Mouse (Mus musculus) embryonic facial prominence, embryonic 14.5 days (tissue): ENCODE results near the gene Klk1b16. TPM values are rescaled to one million over a fixed set of nuclear protein-coding genes. Genes with fewer than 3 reads are reported as not detected.
"Not testable (repeated sequence)": the region's sequence is repeated elsewhere in the genome, so short reads cannot be mapped to it uniquely, and the experiment has no call there.

ENCODE experiments used
- ATAC-seq: fragments of 200-750 bp; cut with Nextera tagmentation; 2 replicates; pipeline ENCODE4 v1.8.0; 2017; ENCODE audit warnings: low read depth, moderate number of reproducible peaks, moderate TSS enrichment
- DNase-seq: peaks from one replicate; pipeline ENCODE4 v3.0.0-alpha.2; 2015; ENCODE audit warnings: low spot score
- H3K27ac ChIP-seq: fragments of 300-500 bp; sonication (generic); replicated peaks from 2 replicates; pipeline ENCODE4 v1.5.1; 2014; ENCODE audit warnings: low read depth, mild to moderate bottlenecking, low read length, moderate library complexity
- H3K27me3 ChIP-seq: fragments of 300-500 bp; sonication (generic); replicated peaks from 2 replicates; pipeline ENCODE4 v1.6.1; 2014; ENCODE audit warnings: low read length; ENCODE audit not compliant: control insufficient read depth, insufficient read depth
- H3K36me3 ChIP-seq: fragments of 300-500 bp; sonication (generic); 2 replicates; pipeline ENCODE4 v1.6.1; 2014; ENCODE audit warnings: low read length, mixed read lengths; ENCODE audit not compliant: control insufficient read depth, insufficient read depth
- H3K4me1 ChIP-seq: fragments of 300-500 bp; sonication (generic); 2 replicates; pipeline ENCODE4 v1.6.1; 2014; ENCODE audit warnings: antibody characterized with exemption, low read length; ENCODE audit not compliant: control insufficient read depth, insufficient read depth
- H3K4me2 ChIP-seq: fragments of 300-500 bp; sonication (generic); 2 replicates; pipeline ENCODE4 v1.6.1; 2014; ENCODE audit warnings: low read depth, mild to moderate bottlenecking, low read length, moderate library complexity, mixed read lengths
- H3K4me3 ChIP-seq: fragments of 300-500 bp; sonication (generic); 2 replicates; pipeline ENCODE4 v1.5.1; 2014; ENCODE audit warnings: low read depth, mild to moderate bottlenecking, low read length
- H3K9ac ChIP-seq: fragments of 300-500 bp; sonication (generic); 2 replicates; pipeline ENCODE4 v1.6.1; 2014; ENCODE audit warnings: low read depth, mild to moderate bottlenecking, low read length, moderate library complexity, mixed read lengths
- H3K9me3 ChIP-seq: fragments of 300-500 bp; sonication (generic); 2 replicates; pipeline ENCODE4 v1.6.1; 2016; ENCODE audit warnings: low read length; ENCODE audit not compliant: control insufficient read depth
- WGBS: fragments of 180-500 bp; shearing (Covaris S2); extraction: QIAGEN DNeasy Blood & Tissue Kit; methylation state at CpG from one replicate; pipeline ENCODE4 v1.1.7; 2014; 5-methylcytosine and 5-hydroxymethylcytosine counted together
- polyA plus RNA-seq: library from polyadenylated mRNA; unstranded; fragments of >200 nt; fragmentation: Nextera tagmentation; extraction: Ambion mirVana; gene quantifications from 2 replicates; pipeline ENCODE4 v1.2.1, GENCODE M21; 2014

The Klk1b16 gene
- not detected in 2 replicates for polyA plus RNA-seq

DNA sequence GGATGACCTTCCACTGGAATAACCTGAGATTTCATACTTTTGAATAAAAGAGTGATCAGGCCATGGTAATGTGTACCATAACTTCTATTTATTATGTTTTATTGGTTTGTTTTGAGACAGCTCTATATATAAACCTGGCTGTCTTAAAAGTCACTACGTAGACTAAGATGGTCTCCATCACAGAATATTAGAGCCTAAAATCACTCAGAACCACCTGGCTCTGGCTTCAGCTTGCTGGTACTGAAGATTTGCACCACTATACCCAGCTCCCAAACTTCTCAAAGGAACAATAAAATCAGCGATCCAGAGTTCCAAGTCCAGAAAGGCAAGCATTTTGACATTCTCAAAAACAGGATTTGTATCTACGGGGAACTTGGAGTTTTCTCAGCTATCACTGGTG is at the start of gene Klk1b16:
Klk1b16 (plus strand) TSS at position 301 of the 400 bp plus-strand sequence.
- no peak within 1 kb of the TSS for H3K4me2 ChIP-seq
- DNase-seq (no peak), ATAC-seq (no peak)
- WGBS: 92% methylated on average over 3 of the region's 3 CpGs
- H3K36me3 ChIP-seq: no peaks in the 10 kb centered on the region
- H3K9me3 ChIP-seq: no peaks in the 10 kb centered on the region
- H3K4me3 ChIP-seq: no peak within 1 kb of the TSS
- no peaks in the 10 kb centered on the region for H3K4me1 ChIP-seq
- H3K9ac ChIP-seq: no peak within 1 kb of the TSS
- no peaks in the 10 kb centered on the region for H3K27me3 ChIP-seq
- H3K27ac ChIP-seq: no peak within 1 kb of the TSS

GRCm38 (mm10) chr7:44096111-44096510 is 40.5 kb upstream of the Klk1b16 start:
- no peak for DNase-seq
- ATAC-seq: no peak
- H3K4me3 ChIP-seq: no peak overlapping the region
- no peaks in the 10 kb centered on the region for H3K9me3 ChIP-seq
- H3K27ac ChIP-seq: no peak overlapping the region
- H3K4me1 ChIP-seq: no peaks in the 10 kb centered on the region
- 81% methylated on average over 1 of the region's 1 CpGs for WGBS
- no peaks in the 10 kb centered on the region for H3K27me3 ChIP-seq
- H3K36me3 ChIP-seq: no peaks in the 10 kb centered on the region
- no peak overlapping the region for H3K9ac ChIP-seq
- no peak overlapping the region for H3K4me2 ChIP-seq

DNA sequence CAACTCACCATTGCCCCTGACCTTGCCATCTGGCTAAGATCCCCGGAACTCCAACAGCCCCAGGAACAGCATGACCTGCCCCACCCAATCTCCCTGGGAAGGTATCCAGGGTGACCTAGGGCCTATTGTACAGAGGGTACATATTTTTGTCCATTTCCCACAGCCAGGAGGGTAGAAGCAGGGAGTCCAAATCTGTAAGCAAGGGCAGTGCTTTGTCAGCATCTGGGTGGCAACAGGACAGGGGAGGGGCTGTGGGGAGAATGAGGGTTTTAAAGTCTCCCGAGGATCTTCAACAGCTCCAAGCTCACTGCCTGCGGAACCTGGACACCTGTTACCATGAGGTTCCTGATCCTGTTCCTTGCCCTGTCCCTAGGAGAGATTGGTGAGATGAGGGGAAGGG is 34.5 kb upstream of the Klk1b16 start, which contains the start of gene Klk1b21:
Klk1b21 (plus strand) TSS at position 301 of the 400 bp plus-strand sequence.
- not testable (repeated sequence) for H3K27me3 ChIP-seq, H3K4me2 ChIP-seq, H3K4me1 ChIP-seq, H3K4me3 ChIP-seq, ATAC-seq, H3K9ac ChIP-seq, DNase-seq, H3K27ac ChIP-seq, H3K36me3 ChIP-seq, H3K9me3 ChIP-seq
- WGBS: 82% methylated on average over 3 of the region's 3 CpGs

GRCm38 (mm10) chr7:44112373-44112772 is 24.2 kb upstream of the Klk1b16 start, which contains the start of gene Klk1b22:
Gene Klk1b22, plus strand, starts transcription at chr7:44112673.
- DNase-seq: no peak
- H3K4me1 ChIP-seq: no peaks in the 10 kb centered on the region
- no peak within 1 kb of the TSS for H3K9ac ChIP-seq
- no peak within 1 kb of the TSS for H3K27ac ChIP-seq
- no peaks in the 10 kb centered on the region for H3K9me3 ChIP-seq
- H3K4me3 ChIP-seq: no peak within 1 kb of the TSS
- H3K4me2 ChIP-seq: no peak within 1 kb of the TSS
- 64% methylated on average over 3 of the region's 4 CpGs for WGBS
- H3K27me3 ChIP-seq: no peaks in the 10 kb centered on the region
- no peaks in the 10 kb centered on the region for H3K36me3 ChIP-seq
- ATAC-seq: no peak

GRCm38 (mm10) chr7:44123445-44123844 is 13.1 kb upstream of the Klk1b16 start:
- Histone ChIP-seq H3K27me3 (no peaks in the 10 kb centered on the region), H3K36me3 (no peaks in the 10 kb centered on the region), H3K4me2 (no peak overlapping the region), H3K9me3 (no peaks in the 10 kb centered on the region), H3K9ac (no peak overlapping the region), H3K4me1 (no peaks in the 10 kb centered on the region), H3K4me3 (no peak overlapping the region), H3K27ac (no peak overlapping the region)
- DNase-seq (no peak), ATAC-seq (no peak)
- WGBS: 90% methylated on average over 6 of the region's 6 CpGs

DNA sequence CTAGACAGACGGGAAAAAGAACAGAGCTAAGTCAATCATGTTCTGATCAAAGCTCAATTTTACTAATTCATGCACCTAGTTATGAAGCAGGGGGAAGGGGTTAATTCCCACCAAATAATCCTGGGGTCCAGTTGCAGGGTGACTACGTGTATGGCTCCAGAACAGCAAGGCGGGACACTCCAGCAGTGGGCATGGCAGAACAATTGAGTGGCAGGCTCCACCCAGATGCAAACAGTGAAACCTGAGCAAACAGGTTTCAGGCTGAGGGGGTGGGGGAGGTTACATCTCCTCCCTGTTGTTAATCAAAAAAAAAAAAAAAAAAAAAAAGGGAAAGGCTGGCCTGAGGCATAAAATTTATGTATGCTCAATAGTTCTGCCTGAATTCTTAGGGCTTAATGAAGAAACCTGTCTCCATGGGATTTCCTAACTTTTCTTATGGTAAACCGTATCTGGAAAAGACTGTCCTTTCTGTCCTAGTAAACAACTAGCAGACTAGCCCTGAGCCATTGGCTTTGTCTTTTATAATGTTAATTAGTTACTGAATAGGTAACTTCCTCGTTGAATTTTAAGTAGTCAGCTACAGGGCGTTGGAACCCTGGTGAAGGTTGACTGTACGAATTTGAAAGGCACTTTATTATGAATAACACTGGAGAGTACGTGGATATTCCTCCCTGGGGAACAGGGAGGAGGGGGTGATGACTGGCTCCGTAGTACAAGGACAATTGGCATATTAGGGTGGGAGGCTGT is 42.9 kb downstream of the Klk1b16 start:
- WGBS: 61% methylated on average over 9 of the region's 9 CpGs
- no peak overlapping the region for H3K4me2 ChIP-seq
- no peak for ATAC-seq

DNA sequence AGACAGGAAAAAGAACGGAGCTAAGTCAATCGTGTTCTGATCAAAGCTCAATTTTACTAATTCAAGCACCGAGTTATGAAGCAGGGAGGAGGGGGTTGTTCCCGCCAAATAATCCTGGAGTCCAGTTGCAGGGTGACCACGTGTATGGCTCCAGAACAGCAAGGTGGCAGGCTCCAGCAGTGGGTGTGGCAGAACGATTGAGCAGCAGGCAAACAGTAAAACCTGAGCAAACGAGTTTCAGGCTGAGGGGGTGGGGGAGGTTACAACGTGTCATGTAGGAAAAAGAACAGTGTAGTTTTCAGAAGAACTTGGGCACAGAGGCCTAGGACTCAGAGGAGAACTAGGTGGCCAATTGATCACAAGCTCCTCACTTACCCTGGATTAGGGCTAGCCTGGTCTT is 49.9 kb downstream of the Klk1b16 start:
- not testable (repeated sequence) for H3K9me3 ChIP-seq, H3K27ac ChIP-seq, H3K27me3 ChIP-seq, H3K4me3 ChIP-seq, DNase-seq, H3K4me2 ChIP-seq, H3K36me3 ChIP-seq, H3K4me1 ChIP-seq, ATAC-seq, H3K9ac ChIP-seq
- WGBS: 59% methylated on average over 8 of the region's 8 CpGs

More for the DNA sequence above, 42.9 kb downstream of the Klk1b16 start:
- no peak for DNase-seq
- Histone ChIP-seq H3K4me1 (no peaks in the 10 kb centered on the region), H3K4me3 (no peak overlapping the region), H3K27ac (no peak overlapping the region), H3K36me3 (no peaks in the 10 kb centered on the region), H3K9ac (no peak overlapping the region), H3K27me3 (no peaks in the 10 kb centered on the region), H3K9me3 (no peaks in the 10 kb centered on the region)

DNA sequence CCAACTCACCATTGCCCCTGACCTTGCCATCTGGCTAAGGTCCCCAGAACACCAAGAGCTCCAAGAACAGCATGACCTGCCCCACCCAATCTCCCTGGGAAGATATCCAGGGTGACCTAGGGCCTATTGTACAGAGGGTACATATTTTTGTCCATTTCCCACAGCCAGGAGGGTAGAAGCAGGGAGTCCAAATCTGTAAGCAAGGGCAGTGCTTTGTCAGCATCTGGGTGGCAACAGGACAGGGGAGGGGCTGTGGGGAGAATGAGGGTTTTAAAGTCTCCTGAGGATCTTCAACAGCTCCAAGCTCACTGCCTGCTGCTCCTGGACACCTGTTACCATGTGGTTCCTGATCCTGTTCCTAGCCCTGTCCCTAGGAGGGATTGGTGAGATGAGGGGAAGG is 51.4 kb downstream of the Klk1b16 start, which contains the start of gene Klk1b24:
Klk1b24 (plus strand) TSS at position 301 of the 400 bp plus-strand sequence.
- ATAC-seq, H3K27ac ChIP-seq, H3K27me3 ChIP-seq, H3K36me3 ChIP-seq, H3K9ac ChIP-seq, H3K4me1 ChIP-seq, DNase-seq, H3K4me3 ChIP-seq, H3K9me3 ChIP-seq, H3K4me2 ChIP-seq: not testable (repeated sequence)
